Mouse (Mus musculus): ENCODE data around the gene Sec23b.

GRCm38 (mm10) chr2:144550529-144550928, 5.5 kb upstream of the Sec23b start, which contains the start of gene Rbbp9:
- TF ChIP-seq CTCF (IDR thresholded peaks at IDR 0.05) (no peak), POLR2A (IDR thresholded peaks at IDR 0.05; ENCODE audit: insufficient read depth, low read depth, low read length) (peak; percentile 59), EP300 (IDR thresholded peaks at IDR 0.05; ENCODE audit: insufficient read depth, low read depth, low read length) (no peak)

Measured in heart, adult 2 months (tissue).